Mouse (Mus musculus): ENCODE data around the gene Gm12666. TPM values are rescaled to one million over a fixed set of nuclear protein-coding genes. Genes with fewer than 3 reads are reported as not detected.

The Gm12666 gene
- total RNA-seq (2023): 1 to 10 TPM; 1.7 to 3.4 TPM

DNA sequence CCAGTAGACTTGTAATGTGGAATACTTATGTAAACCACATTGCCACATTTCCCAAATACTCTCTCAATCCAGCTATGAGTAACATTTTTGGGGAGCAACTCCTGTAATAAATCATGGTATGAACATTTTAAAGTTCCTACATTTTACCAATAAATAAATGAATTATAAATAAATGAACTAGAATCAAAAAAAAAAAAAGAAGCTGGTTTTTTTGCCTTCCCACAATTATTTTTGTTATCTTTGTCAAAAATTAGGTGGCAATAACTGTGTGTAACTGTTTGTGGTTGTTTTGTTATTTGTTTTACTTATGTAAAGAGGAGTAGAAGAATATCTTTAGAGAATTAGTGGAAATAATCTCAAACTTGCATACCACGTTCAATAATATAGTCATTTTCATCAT, at the start of gene Gm12666:
Gene Gm12666, minus strand, starts transcription at position 101 of the 400 bp plus-strand sequence.

DNA sequence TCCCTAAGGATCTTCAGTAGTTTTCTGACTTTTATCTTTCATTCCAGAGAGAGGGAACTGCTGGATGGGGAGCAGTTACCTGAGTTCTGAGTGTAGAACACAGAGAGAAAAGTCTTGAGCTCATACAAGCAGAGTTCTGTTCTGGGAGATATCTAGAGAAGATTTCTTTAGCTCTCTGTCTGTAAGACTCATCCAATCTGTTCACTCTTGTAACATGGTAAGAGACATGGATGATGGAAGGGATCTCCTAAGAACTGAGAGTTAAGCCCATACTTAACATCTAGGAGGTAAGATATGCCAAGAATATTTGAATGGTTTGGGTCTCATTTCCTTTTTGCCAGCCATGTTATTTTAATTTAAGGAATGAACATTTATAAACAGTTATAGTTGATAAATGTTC, 44.4 kb downstream of the Gm12666 start, which contains the start of gene Izumo3:
Gene Izumo3, minus strand, starts transcription at position 101 of the 400 bp plus-strand sequence.

Other genes starting within 250 kb of the Gm12666 start
- gene Izumo3, start 44.5 kb downstream of the Gm12666 start, total RNA-seq (2023): not detected